Mouse (Mus musculus): ENCODE measurements at regions not wholly inside any gene's neighbourhood (a gene's known extent, or its start where the extent isn't known, plus 50 kb on each side); places are given as distances from the start of the nearest gene placed in this dataset.

GRCm38 (mm10) chr1:33271437-33272145 lies 398.0 kb downstream of the Prim2 start:
- H3K4me1 ChIP-seq, result peaks cover 3% of the 10 kb centered on the region; the same call in 1 of the 2 replicates
- H3K27ac ChIP-seq, result 0 out of 2 replicates have a peak overlapping the region, but pooled peaks have one; percentile 38

GRCm38 (mm10) chr1:33269162-33269561 lies 400.4 kb downstream of the Prim2 start:
- no peaks in the 10 kb centered on the region for H3K36me3 ChIP-seq (replicated peaks)
- no peaks in the 10 kb centered on the region for H3K27me3 ChIP-seq (replicated peaks)
- no peak; the same call in 1 of the 2 replicates for ATAC-seq (replicated peaks)

More at GRCm38 (mm10) chr1:33271437-33272145, 398.0 kb downstream of the Prim2 start:
- WGBS, result 53% methylated on average over 12 of the region's 12 CpGs
- H3K9ac ChIP-seq, result no peak overlapping the region
- no peaks in the 10 kb centered on the region for H3K36me3 ChIP-seq (replicated peaks)
- H3K9me3 ChIP-seq, result no peaks in the 10 kb centered on the region
- peak overlapping the region; percentile 15 for H3K4me3 ChIP-seq
- no peaks in the 10 kb centered on the region for H3K27me3 ChIP-seq (replicated peaks)
- H3K4me2 ChIP-seq, result peak overlapping the region; percentile 36
- peak; percentile 63; the same call in 1 of the 2 replicates for ATAC-seq (replicated peaks)

GRCm38 (mm10) chr1:33265731-33266415 lies 403.7 kb downstream of the Prim2 start:
- WGBS, result 86% methylated on average over 5 of the region's 5 CpGs
- Histone ChIP-seq H3K9ac (no peak overlapping the region), H3K4me2 (no peak overlapping the region)

More at GRCm38 (mm10) chr1:33269162-33269561, 400.4 kb downstream of the Prim2 start:
- 49% methylated on average over 4 of the region's 4 CpGs for WGBS
- H3K4me3 ChIP-seq, result no peak overlapping the region
- no peak overlapping the region for H3K27ac ChIP-seq
- no peaks in the 10 kb centered on the region for H3K9me3 ChIP-seq
- H3K4me1 ChIP-seq, result peaks cover 3% of the 10 kb centered on the region; the same call in 1 of the 2 replicates
- no peak overlapping the region for H3K9ac ChIP-seq
- H3K4me2 ChIP-seq, result no peak overlapping the region

GRCm38 (mm10) chr1:33249474-33249873 lies 420.1 kb downstream of the Prim2 start:
- Histone ChIP-seq H3K36me3 (replicated peaks) (no peaks in the 10 kb centered on the region), H3K4me2 (no peak overlapping the region), H3K9ac (no peak overlapping the region), H3K9me3 (no peaks in the 10 kb centered on the region), H3K4me3 (no peak overlapping the region), H3K27ac (no peak overlapping the region), H3K4me1 (no peaks in the 10 kb centered on the region), H3K27me3 (replicated peaks) (no peaks in the 10 kb centered on the region)
- 90% methylated on average over 5 of the region's 5 CpGs for WGBS
- no peak for ATAC-seq (replicated peaks)

More at GRCm38 (mm10) chr1:33265731-33266415, 403.7 kb downstream of the Prim2 start:
- Histone ChIP-seq H3K4me3 (no peak overlapping the region), H3K4me1 (peaks cover 3% of the 10 kb centered on the region; the same call in 1 of the 2 replicates), H3K27me3 (replicated peaks) (no peaks in the 10 kb centered on the region), H3K27ac (no peak overlapping the region), H3K9me3 (no peaks in the 10 kb centered on the region), H3K36me3 (replicated peaks) (no peaks in the 10 kb centered on the region)
- no peak for ATAC-seq (replicated peaks)

- Histone ChIP-seq H3K27ac (no peak overlapping the region), H3K4me1 (no peaks in the 10 kb centered on the region), H3K9me3 (no peaks in the 10 kb centered on the region), H3K36me3 (replicated peaks) (no peaks in the 10 kb centered on the region), H3K4me3 (no peak overlapping the region), H3K4me2 (no peak overlapping the region), H3K9ac (no peak overlapping the region), H3K27me3 (replicated peaks) (no peaks in the 10 kb centered on the region)
- no peak for ATAC-seq (replicated peaks)
- 86% methylated on average over 6 of the region's 6 CpGs for WGBS
Measured at GRCm38 (mm10) chr1:33247076-33247475, 422.5 kb downstream of the Prim2 start.

GRCm38 (mm10) chr1:33245186-33245585 lies 424.4 kb downstream of the Prim2 start:
- 90% methylated on average over 4 of the region's 4 CpGs for WGBS
- Histone ChIP-seq H3K27ac (no peak overlapping the region), H3K9me3 (no peaks in the 10 kb centered on the region), H3K9ac (no peak overlapping the region), H3K36me3 (replicated peaks) (no peaks in the 10 kb centered on the region), H3K4me2 (no peak overlapping the region), H3K4me1 (no peaks in the 10 kb centered on the region), H3K4me3 (no peak overlapping the region), H3K27me3 (replicated peaks) (no peaks in the 10 kb centered on the region)
- ATAC-seq (replicated peaks), result no peak

GRCm38 (mm10) chr1:33244691-33245090 lies 424.9 kb downstream of the Prim2 start:
- Histone ChIP-seq H3K9me3 (no peaks in the 10 kb centered on the region), H3K9ac (no peak overlapping the region), H3K27ac (no peak overlapping the region), H3K27me3 (replicated peaks) (no peaks in the 10 kb centered on the region), H3K4me3 (no peak overlapping the region), H3K36me3 (replicated peaks) (no peaks in the 10 kb centered on the region), H3K4me2 (no peak overlapping the region), H3K4me1 (no peaks in the 10 kb centered on the region)
- WGBS, result 92% methylated on average over 8 of the region's 8 CpGs
- ATAC-seq (replicated peaks), result no peak

- no peaks in the 10 kb centered on the region for H3K36me3 ChIP-seq (replicated peaks)
- no peaks in the 10 kb centered on the region for H3K4me1 ChIP-seq
- ATAC-seq (replicated peaks), result no peak; the same call in 1 of the 2 replicates
- no peak overlapping the region for H3K9ac ChIP-seq
- no peak overlapping the region for H3K4me3 ChIP-seq
- no peak overlapping the region for H3K4me2 ChIP-seq
- no peaks in the 10 kb centered on the region for H3K27me3 ChIP-seq (replicated peaks)
- 53% methylated on average over 6 of the region's 6 CpGs for WGBS
- no peak overlapping the region for H3K27ac ChIP-seq
- no peaks in the 10 kb centered on the region for H3K9me3 ChIP-seq
Measured at GRCm38 (mm10) chr1:33222997-33223396, 446.6 kb downstream of the Prim2 start.

- H3K4me2 ChIP-seq, result no peak overlapping the region
- peaks cover 13% of the 10 kb centered on the region; the same call in 1 of the 2 replicates for H3K4me1 ChIP-seq
- no peak overlapping the region for H3K4me3 ChIP-seq
- no peaks in the 10 kb centered on the region for H3K27me3 ChIP-seq (replicated peaks)
- H3K27ac ChIP-seq, result peak overlapping the region; percentile 63
- H3K9ac ChIP-seq, result no peak overlapping the region
- no peaks in the 10 kb centered on the region for H3K36me3 ChIP-seq (replicated peaks)
- 20% methylated on average over 5 of the region's 5 CpGs for WGBS
- no peaks in the 10 kb centered on the region for H3K9me3 ChIP-seq
- peak; percentile 90 for ATAC-seq (replicated peaks)
Measured at GRCm38 (mm10) chr1:33214815-33215214, 454.8 kb downstream of the Prim2 start.

- 75% methylated on average over 1 of the region's 1 CpGs for WGBS
- Histone ChIP-seq H3K9me3 (no peaks in the 10 kb centered on the region), H3K4me3 (no peak overlapping the region), H3K4me1 (peaks cover 13% of the 10 kb centered on the region; the same call in 1 of the 2 replicates), H3K4me2 (no peak overlapping the region), H3K9ac (no peak overlapping the region), H3K36me3 (replicated peaks) (no peaks in the 10 kb centered on the region), H3K27ac (peak overlapping the region; percentile 63), H3K27me3 (replicated peaks) (no peaks in the 10 kb centered on the region)
- ATAC-seq (replicated peaks), result peak; percentile 48
Measured at GRCm38 (mm10) chr1:33214394-33214793, 455.2 kb downstream of the Prim2 start.

- Histone ChIP-seq H3K27ac (0 out of 2 replicates have a peak overlapping the region, but pooled peaks have one; percentile 11), H3K9me3 (no peaks in the 10 kb centered on the region), H3K4me3 (no peak overlapping the region), H3K9ac (no peak overlapping the region), H3K4me1 (peaks cover 4% of the 10 kb centered on the region; the same call in 1 of the 2 replicates), H3K4me2 (no peak overlapping the region), H3K36me3 (replicated peaks) (no peaks in the 10 kb centered on the region), H3K27me3 (replicated peaks) (no peaks in the 10 kb centered on the region)
- 55% methylated on average over 6 of the region's 6 CpGs for WGBS
- ATAC-seq (replicated peaks), result peak; percentile 75; the same call in 1 of the 2 replicates
Measured at GRCm38 (mm10) chr1:33201571-33202189, 467.9 kb downstream of the Prim2 start.

GRCm38 (mm10) chr1:33195114-33195513 lies 474.5 kb downstream of the Prim2 start:
- Histone ChIP-seq H3K4me1 (no peaks in the 10 kb centered on the region), H3K4me2 (no peak overlapping the region), H3K9ac (no peak overlapping the region), H3K36me3 (replicated peaks) (no peaks in the 10 kb centered on the region), H3K4me3 (no peak overlapping the region), H3K27me3 (replicated peaks) (no peaks in the 10 kb centered on the region), H3K9me3 (no peaks in the 10 kb centered on the region), H3K27ac (no peak overlapping the region)
- WGBS, result 65% methylated on average over 2 of the region's 2 CpGs
- ATAC-seq (replicated peaks), result peak; percentile 62; the same call in 1 of the 2 replicates
